Mouse (Mus musculus) testis, adult 2 months (tissue): ENCODE results near the gene Mxd3. TPM values are rescaled to one million over a fixed set of nuclear protein-coding genes. Genes with fewer than 3 reads are reported as not detected.

Experiments
- H3K27ac ChIP-seq: fragments of 200-500 bp; 2 replicates; pipeline ENCODE4 v1.5.1; 2012; ENCODE audit warnings: low read depth, low read length; ENCODE audit not compliant: control insufficient read depth, insufficient read depth
- H3K27me3 ChIP-seq: fragments of 200-500 bp; 2 replicates; pipeline ENCODE4 v1.6.1; 2012; ENCODE audit warnings: mild to moderate bottlenecking, low read length, moderate library complexity; ENCODE audit not compliant: control insufficient read depth, insufficient read depth
- H3K36me3 ChIP-seq: fragments of 200-500 bp; 2 replicates; pipeline ENCODE4 v1.6.1; 2012; ENCODE audit warnings: mild to moderate bottlenecking, low read length; ENCODE audit not compliant: control insufficient read depth, insufficient read depth
- H3K4me1 ChIP-seq: fragments of 200-500 bp; 2 replicates; pipeline ENCODE4 v1.6.1; 2012; ENCODE audit warnings: low read length; ENCODE audit not compliant: control insufficient read depth, insufficient read depth
- H3K4me3 ChIP-seq: fragments of 200-500 bp; 2 replicates; pipeline ENCODE4 v1.5.1; 2012; ENCODE audit warnings: low read depth, mild to moderate bottlenecking, low read length, moderate library complexity, mixed read lengths; ENCODE audit not compliant: control insufficient read depth
- CTCF ChIP-seq: fragments of 200-500 bp; IDR thresholded peaks from 2 replicates; pipeline ENCODE4 v1.5.1; 2012; ENCODE audit warnings: low read depth, mild to moderate bottlenecking, inconsistent platforms, low read length, moderate library complexity; ENCODE audit not compliant: control insufficient read depth, insufficient read depth, insufficient replicate concordance
- POLR2A ChIP-seq: fragments of 200-500 bp; IDR thresholded peaks from 2 replicates; pipeline ENCODE4 v1.6.1; 2012; ENCODE audit warnings: low read depth, mild to moderate bottlenecking, inconsistent platforms, low read length, moderate library complexity; ENCODE audit not compliant: control insufficient read depth
- polyA plus RNA-seq: library from polyadenylated mRNA; depleted of rRNA; stranded (reverse); fragments of >200 nt; gene quantifications from 2 replicates; pipeline ENCODE4 v1.2.3, GENCODE M21; 2012; rRNA removed

The Mxd3 gene
- polyA plus RNA-seq, 1 experiment, result 2.4 TPM

DNA sequence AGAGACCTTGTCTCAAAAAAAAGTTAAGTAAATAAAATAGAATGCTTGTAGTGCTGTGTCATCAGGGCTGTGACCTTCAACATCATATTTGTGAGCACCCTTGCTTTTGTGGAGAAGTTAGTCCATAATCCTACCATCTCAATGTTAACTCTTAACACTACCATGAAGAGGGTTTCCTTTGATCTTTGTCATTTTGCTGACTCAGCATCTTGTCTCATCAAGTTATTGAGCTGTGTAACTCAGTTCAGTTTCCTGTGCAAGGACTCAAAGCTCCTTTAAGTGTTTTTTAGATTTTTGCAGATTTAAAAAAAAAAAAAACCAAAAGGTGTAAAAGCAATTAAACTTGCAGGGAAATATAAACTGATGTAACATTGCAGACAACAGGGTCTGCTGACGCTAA is 32.9 kb downstream of the Mxd3 start:
- H3K27ac ChIP-seq, result no peak overlapping the region
- TF ChIP-seq CTCF, result no peak
- TF ChIP-seq POLR2A, result no peak
- no peaks in the 10 kb centered on the region for H3K36me3 ChIP-seq

DNA sequence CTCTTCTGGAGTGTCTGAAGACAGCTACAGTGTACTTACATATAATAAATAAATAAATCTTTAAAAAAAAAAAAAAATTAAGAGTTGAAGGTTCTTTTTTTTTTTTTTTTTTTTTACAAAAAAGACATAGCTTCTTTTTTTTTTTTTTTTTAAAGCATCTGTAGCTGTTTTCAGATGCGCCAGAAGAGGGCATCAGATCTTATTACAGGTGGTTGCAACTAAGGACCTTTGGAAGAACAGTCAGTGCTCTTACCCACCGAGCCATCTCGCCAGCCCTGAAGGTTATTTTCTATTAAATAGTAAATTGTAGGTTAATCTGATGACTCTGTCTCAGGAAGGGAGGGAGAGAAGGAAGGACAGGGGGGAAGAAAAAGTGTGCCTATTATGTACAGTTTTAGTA is 40.8 kb downstream of the Mxd3 start:
- Histone ChIP-seq H3K27ac (no peak overlapping the region), H3K27me3 (no peaks in the 10 kb centered on the region), H3K36me3 (no peaks in the 10 kb centered on the region), H3K4me3 (no peak overlapping the region), H3K4me1 (no peaks in the 10 kb centered on the region)
- TF ChIP-seq CTCF (no peak), POLR2A (no peak)

More for the DNA sequence above, 32.9 kb downstream of the Mxd3 start:
- H3K4me1 ChIP-seq, result no peaks in the 10 kb centered on the region
- H3K4me3 ChIP-seq, result no peak overlapping the region
- no peaks in the 10 kb centered on the region for H3K27me3 ChIP-seq

DNA sequence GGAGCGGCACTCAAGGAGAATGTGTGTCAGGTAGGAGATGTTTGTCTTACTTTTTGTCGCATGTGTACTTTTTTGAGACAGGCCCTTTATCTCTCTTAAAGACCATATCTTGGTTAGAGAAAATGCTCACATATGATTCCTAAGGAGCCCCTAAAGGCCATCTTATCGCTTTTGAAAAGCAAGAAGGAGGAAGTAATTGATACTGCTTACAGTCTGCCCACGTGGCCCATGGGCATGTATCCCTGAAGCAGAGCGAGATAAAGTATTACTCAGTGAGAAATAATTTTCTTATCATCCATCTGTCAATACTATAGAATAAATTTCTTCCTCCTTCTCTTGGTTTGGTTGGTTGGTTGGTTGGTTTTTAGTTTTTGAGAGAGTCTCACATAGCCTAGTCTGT is 52.0 kb downstream of the Mxd3 start:
- peaks cover 3% of the 10 kb centered on the region for H3K36me3 ChIP-seq
- no peaks in the 10 kb centered on the region for H3K4me1 ChIP-seq
- no peak for TF ChIP-seq POLR2A
- no peak for TF ChIP-seq CTCF
- H3K4me3 ChIP-seq, result no peak overlapping the region
- no peak overlapping the region for H3K27ac ChIP-seq
- H3K27me3 ChIP-seq, result no peaks in the 10 kb centered on the region

DNA sequence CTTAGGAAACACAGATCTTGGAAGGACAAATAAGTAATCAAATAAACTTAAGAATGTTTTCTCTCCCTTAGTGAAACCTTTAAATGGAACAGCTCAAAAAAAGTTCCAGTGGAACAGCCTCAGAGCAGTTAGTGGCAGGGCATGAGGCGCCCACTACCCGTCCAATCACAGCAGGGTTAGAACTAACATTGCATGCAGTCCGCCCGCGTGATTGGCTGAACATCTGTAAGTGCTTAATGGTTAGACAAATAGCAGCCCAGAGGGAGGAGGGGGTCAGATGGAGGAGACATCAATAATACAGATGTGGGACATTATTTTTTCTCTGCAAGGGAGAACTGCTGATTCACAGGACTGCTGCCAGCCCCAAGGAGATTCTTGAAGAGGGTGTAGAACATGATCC is 52.4 kb downstream of the Mxd3 start:
- no peak overlapping the region for H3K27ac ChIP-seq

More for the DNA sequence above, 52.4 kb downstream of the Mxd3 start:
- Histone ChIP-seq H3K4me3 (no peak overlapping the region), H3K27me3 (no peaks in the 10 kb centered on the region), H3K36me3 (peaks cover 3% of the 10 kb centered on the region), H3K4me1 (no peaks in the 10 kb centered on the region)
- TF ChIP-seq CTCF (no peak), POLR2A (no peak)

Other genes starting within 250 kb of the Mxd3 start
- 6.4 and 8.3 TPM in 2 replicates for gene Uimc1, start 229.5 kb downstream of the Mxd3 start, polyA plus RNA-seq
- gene Zfp346, start 224.5 kb downstream of the Mxd3 start, polyA plus RNA-seq, result 27.4 and 28.4 TPM in 2 replicates
- gene Gm17617, start 196.3 kb downstream of the Mxd3 start, polyA plus RNA-seq, result not detected in 2 replicates
- 2.9 and 3.0 TPM in 2 replicates for gene Fgfr4, start 177.2 kb downstream of the Mxd3 start, polyA plus RNA-seq
- gene Nsd1, start 120.0 kb downstream of the Mxd3 start, polyA plus RNA-seq, result 9.0 and 9.5 TPM in 2 replicates
- 32.7 and 40.0 TPM in 2 replicates for gene Prelid1, start 9.3 kb downstream of the Mxd3 start, polyA plus RNA-seq
- gene Rab24, start 7.9 kb downstream of the Mxd3 start, polyA plus RNA-seq, result 33.4 and 37.0 TPM in 2 replicates
- 43.7 and 44.8 TPM in 2 replicates for gene Lman2, start 33.0 kb upstream of the Mxd3 start, polyA plus RNA-seq
- gene Rgs14, start 39.9 kb upstream of the Mxd3 start, polyA plus RNA-seq, result 0.10 and 0.14 TPM in 2 replicates
- gene Slc34a1, start 68.4 kb upstream of the Mxd3 start, polyA plus RNA-seq, result 0.16 and 0.22 TPM in 2 replicates
- 279 and 352 TPM in 2 replicates for gene Pfn3, start 85.4 kb upstream of the Mxd3 start, polyA plus RNA-seq
- gene F12, start 97.0 kb upstream of the Mxd3 start, polyA plus RNA-seq, result 3.0 and 3.4 TPM in 2 replicates
- 7.8 and 8.4 TPM in 2 replicates for gene Grk6, start 115.2 kb upstream of the Mxd3 start, polyA plus RNA-seq
- 20.3 and 24.9 TPM in 2 replicates for gene Prr7, start 134.4 kb upstream of the Mxd3 start, polyA plus RNA-seq
- 89.3 and 101 TPM in 2 replicates for gene Dbn1, start 158.3 kb upstream of the Mxd3 start, polyA plus RNA-seq
- gene Pdlim7, start 183.9 kb upstream of the Mxd3 start, polyA plus RNA-seq, result 7.6 and 14.5 TPM in 2 replicates
- 2.3 TPM in 2 replicates for gene Dok3, start 199.5 kb upstream of the Mxd3 start, polyA plus RNA-seq
- gene Ddx41, start 206.8 kb upstream of the Mxd3 start, polyA plus RNA-seq, result 52.0 and 58.5 TPM in 2 replicates
- 28.5 and 28.8 TPM in 2 replicates for gene Fam193b, start 241.3 kb upstream of the Mxd3 start, polyA plus RNA-seq
- 35.4 and 36.5 TPM in 2 replicates for gene Tmed9, start 243.9 kb upstream of the Mxd3 start, polyA plus RNA-seq